Mouse (Mus musculus) right cerebral cortex, postnatal 14 days (tissue): ENCODE data around the gene Neb.
A peak's percentile ranks its signal among the peaks of the same experiment; 100 is the strongest.

Experiments used
- DNase-seq: peaks from one replicate; pipeline ENCODE4 v3.0.0; 2022

Gene Neb

DNA sequence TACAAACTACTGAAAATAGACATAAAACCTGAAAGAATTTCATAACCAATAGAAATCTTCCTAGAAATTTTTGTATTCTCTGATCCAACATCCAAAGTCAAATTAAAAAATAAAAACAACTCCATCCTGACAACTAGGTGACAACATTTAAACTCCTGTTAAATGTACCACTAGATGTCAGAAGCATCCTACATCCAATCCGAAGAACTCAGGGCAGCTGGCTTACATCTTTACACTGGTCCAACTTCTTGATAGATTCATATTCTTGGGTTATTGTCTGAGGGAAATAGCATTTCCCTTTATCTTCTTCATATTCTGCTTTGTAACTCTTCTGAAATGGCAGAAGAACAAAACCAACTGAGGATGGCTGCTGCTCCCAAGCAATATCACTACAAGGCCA is 74.9 kb downstream of the Neb start:
- no peak for DNase-seq

DNA sequence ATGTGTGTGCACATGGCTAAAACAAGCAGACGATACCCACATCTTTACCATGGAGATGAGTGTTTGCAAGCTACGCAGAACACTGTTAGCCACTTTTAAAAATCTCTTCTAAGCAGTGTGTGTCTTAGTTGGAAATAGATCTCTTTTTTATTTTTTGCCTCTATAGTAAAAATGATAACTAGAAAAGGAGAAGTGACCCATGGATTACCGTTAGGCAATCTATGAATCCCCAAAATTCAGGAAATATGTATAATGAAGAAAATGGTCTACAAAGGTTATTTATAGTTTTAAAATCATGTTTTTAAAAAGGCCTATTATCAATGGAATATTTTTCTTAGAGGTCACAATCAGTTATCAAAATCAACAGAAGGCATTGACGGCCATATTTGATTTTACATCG is 80.3 kb downstream of the Neb start:
- no peak for DNase-seq

DNA sequence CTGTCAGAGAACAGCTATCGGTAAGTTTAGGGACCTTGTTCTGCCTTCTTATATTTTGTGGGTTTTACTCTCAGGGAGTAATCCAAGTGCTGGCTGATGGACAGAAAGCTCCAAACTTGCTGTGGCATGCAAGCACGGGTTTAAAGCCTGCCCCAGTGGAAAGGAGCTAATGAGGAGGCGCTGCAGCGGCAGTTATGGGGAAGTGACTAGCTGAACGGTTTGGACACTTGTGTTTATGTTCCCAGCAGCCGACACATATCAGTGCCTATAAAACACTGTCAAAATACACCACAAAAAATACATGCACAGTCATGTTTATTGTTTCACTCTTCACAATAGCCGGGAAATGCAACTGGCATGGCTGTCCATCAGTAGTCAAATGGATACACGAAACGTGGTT is 81.5 kb downstream of the Neb start:
- DNase-seq = no peak

DNA sequence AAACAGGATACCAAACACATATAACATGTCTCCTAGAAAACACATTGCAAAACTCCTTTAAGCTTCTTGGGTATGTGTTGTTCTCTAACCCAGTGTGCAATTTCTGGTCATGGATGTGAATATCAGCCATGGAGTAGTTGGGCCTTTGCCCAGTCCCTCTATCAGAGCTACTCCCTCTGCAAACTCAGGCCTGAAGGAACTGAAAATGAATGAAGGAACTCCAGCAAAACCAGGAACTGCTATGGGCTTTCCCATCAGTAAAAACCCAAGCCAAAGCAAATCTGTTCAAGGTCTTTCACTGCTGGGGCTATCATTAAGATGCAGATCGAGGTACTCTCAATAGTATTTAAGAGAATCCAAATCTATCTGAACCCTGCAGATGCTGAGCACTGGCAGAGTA is 90.8 kb downstream of the Neb start:
- no peak for DNase-seq

DNA sequence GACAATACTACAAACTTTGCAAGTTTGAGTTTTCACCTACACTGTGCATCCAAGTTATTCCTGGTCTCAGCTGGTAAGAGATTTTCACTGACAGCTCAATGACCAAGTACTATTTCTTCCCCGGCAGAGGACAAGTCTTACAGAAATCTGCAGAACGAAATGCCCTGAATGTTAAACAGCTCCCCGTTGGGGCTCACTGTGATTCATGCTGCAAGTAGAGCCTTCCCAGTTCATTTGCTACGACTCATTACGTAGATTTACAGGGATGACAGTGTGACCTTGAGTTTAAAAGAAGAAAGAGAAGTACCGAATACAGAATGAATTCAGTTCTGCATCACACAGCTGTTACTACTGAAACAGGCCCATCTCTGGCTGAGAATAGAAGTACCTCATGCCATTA is 91.9 kb downstream of the Neb start:
- DNase-seq = no peak

DNA sequence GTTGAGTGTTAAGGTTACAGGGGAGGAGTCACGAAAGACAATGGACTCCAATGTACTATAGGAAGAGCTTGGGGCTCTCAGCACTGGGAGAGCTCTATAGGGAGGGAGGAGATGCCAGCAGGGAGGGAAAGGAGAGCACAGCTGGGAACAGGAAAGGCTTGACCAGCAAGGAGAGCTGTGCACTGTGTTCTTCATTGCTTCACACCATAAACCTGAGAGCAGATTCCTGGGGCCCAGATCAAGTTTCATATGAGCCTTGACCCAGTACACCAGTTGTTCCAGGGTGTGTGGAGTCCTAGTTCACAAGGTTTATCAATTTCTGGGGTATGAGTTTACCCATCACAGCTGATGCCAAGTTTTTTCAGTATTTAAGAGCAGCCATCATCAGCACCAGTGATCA is 106.1 kb downstream of the Neb start:
- no peak for DNase-seq

DNA sequence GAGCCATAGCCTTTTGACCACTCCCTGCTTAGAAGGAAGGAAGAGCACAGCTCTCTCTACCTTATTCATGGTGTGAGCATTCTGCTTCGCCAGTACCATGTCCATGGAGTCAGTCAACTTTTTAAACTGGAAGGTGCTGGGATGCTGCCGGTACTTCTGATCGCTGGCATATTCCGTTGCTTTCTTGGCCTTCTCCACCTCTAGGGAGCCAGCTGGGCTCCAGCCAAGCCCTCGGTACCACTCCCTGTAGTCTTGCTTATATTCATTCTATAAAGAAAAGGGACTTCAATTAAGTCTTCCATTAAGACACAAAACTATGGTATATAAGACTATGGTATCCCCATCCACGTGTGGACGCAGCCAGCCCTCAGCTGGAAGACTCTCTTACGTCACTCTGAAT is 107.4 kb downstream of the Neb start:
- no peak for DNase-seq

DNA sequence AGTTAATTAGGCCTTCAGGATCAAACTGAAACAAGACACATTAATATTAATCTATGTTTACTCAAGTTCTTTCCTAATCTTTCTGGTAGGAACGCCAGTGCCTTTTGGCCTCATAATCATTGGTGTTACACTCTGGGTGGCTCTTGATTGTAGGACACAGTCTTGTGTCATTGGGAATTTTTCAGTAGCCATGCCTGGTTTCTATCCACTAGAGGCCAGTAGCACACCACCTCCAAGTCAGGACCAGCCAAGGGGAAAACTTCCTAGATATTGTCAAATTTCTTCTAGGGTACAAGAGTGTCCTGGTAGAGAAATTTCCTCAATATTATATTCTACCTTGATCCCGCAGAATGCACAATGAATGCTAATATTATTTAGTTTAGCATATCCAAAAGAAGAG is 116.1 kb downstream of the Neb start:
- peak; percentile 22 for DNase-seq

DNA sequence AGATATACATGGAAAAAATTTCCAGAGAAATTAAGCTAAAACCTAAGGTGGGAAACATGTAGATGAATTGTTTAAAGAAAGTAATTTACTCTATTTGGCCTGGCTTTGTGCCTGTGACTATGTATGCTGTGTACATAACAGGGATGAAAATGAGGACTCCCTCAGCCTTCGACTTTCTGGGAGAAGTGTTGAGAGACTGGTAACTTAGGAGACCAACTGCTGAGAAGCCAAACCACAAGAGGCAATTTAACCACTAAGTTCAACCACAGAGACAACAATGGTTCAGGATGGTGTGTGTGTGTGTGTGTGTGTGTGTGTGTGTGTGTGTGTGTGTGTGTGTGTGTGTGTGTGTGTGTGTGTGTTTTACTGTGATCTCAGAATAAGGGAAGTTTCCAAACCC is 126.2 kb downstream of the Neb start:
- DNase-seq = no peak

DNA sequence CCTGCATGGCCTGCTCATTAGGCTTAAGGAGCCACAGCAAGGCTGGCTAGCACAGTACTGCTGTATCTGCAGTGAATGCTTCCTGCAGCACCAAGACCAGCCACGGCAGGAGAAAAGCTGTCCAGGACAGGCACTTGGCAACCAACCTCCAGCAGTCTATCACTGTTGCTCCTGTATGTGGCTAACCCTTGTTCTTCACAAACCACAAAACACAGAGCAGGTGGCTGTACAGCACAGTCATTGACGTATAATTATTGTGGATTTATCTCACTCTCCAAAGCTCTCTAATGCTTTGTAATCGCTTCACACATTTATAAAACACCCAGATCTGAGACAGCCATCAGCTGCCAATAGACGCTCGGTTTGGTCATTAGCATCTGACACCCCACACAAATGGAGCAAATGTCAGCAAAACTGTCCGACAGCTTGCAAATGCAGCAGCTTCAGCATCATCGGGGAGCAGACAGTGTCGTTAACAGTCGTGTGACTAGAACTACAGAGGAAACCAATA is 129.9 kb downstream of the Neb start:
- DNase-seq = no peak

DNA sequence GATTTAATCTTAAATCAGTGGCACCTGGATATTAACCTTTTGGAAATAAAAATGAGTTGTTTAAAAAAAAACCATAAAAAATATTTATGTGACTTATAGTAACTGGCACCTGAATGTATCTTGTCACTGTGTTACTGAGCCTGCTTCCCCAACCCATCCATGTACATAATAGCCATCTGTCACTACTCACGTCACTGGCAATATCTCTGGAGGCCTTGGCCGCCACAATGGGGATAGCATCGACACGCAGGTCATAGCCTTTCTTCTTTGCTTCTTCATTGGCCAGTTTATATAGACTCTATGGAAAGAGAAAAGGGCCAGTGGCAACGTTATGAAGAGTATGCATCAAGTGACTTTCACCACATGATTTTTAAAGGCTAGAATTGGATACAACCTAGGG is 133.2 kb downstream of the Neb start:
- no peak for DNase-seq

DNA sequence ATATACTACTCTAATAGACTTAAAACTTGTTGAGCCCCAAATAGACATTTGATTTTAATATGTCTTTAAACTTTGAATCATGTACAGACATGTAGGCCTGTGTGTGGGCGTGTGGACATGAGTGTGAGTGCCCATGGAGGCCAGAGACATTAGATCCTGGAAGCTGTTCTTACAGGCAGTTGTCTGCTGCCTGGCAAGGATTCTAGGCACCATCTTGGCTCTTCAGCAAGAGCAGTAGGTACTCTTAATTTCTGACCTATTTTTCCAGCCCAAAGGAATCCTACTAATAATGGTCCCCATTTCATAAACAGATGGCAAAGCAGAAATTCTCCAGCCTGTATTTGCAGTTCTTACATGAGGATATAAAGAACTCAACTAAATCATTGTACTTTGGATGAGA is 135.6 kb downstream of the Neb start:
- DNase-seq = no peak

DNA sequence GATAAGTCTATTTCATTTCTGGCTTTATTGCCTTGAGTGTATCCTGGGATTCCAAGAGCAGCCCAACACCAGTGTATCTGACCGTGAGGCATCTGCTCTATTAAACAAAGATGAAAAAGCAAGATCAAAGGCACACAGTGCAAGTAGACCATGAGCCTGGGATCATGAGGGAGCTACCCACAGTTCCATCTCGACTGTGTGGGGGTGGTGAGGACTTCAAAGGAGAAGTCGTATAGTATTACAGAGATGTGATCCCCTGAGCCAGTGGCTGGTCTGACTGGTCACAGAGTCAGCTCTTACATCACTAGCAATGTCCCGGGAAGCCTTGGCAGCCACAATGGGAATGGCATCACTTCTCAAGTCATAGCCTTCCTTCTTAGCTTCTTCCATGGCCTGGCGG is 140.4 kb downstream of the Neb start:
- no peak for DNase-seq

DNA sequence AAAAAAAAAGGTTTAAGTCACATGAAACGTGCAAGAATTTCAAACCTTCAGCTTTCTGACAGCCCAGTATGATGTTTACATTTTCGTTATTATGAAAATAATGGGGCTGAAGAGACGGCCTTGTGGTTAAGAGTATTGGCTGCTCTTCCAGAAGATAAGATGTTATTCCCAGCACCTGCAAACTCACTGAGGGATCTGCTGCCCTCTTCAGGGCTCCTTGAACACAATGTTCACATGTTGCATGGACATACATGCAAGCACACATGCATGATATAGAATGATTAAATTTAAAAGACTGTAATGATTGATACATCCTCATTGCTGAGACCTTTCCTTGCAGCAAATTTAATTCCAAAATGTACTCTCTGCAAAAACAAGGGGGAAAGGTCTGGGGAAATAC is 150.7 kb downstream of the Neb start:
- no peak for DNase-seq

DNA sequence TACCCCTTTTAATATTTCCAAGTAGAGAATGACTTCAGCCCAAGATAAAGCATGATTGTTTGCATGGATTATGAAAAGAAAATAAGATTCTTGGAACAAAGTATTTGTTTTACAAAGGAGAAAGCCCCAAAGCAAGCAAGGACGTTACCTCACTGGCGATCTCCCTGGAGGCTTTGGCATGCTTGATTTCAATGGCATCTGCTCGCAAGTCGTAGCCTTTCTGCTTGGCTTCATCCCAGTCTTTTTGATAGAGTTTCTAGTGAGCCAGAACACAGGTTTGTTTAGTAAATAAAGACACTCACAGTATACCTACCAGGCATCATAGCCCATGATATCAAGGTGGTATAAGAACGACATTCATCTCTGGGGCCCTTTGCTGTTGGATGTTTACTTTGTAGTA is 153.9 kb downstream of the Neb start:
- no peak for DNase-seq

DNA sequence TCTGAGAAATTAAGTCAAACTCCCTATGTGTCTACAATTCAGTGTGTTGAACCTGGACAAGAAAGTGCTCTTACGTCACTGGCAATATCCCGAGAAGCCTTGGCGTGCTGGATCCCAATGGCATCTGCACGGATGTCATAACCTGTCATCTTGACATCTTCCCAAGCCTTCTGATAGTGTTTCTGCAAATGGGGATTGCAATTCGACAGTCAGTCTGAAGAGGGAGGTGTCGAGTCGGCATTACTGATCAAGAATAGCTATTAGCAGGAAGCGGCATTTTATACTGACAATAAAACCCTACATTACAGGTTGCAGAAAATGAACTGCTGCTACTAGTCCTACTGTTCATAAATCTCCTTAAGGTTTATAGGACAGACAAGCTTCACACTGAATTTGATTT is 158.2 kb downstream of the Neb start:
- DNase-seq = no peak

DNA sequence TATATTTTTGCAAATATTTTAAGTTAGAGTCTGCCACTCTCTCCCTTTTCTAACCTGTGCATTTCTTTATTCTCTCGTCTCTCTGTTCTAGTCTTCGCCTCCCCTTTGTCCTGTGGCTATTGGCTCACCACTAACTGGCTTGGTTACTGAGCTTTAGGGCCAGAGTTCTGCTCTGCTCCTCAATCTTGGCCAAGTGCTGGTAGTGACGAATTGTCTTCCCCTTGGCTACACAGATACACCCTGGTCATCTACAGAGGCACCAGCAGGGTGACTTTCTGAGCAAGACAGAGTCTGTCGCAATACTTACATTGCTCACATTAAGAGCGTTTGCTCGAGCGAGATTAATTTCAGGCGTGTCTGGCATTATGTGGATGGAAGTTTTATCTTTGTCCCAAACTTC is 162.3 kb downstream of the Neb start:
- DNase-seq = no peak

DNA sequence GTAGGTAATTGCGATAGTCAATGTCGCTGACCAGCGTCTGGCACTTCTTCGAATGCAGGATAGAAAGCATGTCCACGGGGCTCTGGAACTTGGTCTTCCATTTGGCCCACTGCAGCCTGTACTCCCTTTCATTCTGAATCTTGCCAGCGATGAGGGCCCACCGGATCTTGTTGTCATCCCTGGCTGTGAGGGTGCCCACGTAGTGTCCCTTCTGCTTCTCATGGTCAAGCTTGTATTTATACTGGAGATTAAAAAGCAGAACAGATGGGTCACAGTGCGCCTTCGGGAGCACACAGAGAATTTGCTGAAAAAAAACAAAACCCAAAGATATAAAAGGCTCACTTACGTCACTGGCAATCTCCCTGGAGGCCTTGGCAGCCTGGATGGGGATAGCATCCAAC is 165.7 kb downstream of the Neb start:
- no peak for DNase-seq

DNA sequence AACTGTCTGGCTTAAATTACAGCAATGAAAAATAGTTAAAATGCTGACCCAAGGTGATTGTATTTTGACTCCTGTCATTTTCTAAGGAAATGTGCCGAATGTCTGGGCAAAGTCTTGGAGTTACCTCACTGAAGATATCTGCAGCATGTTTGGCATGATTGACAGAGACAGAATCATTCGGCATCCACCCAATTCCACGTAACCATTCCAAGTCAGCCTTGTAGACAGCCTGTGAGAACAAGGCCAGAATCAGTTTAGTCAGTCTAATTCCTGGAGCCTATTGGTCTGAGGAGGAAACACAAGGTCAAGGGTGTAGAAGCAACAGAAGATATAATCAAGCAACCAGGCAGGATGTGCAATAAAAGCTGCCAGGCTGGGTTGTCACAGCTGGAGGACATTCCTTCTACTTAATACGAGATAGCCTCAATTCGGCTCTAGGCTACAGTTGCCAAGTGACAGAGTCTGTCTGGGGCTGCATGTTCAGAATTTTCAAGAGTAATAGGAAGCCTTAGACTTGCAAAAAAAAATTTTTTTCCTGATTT is 166.8 kb downstream of the Neb start:
- no peak for DNase-seq

DNA sequence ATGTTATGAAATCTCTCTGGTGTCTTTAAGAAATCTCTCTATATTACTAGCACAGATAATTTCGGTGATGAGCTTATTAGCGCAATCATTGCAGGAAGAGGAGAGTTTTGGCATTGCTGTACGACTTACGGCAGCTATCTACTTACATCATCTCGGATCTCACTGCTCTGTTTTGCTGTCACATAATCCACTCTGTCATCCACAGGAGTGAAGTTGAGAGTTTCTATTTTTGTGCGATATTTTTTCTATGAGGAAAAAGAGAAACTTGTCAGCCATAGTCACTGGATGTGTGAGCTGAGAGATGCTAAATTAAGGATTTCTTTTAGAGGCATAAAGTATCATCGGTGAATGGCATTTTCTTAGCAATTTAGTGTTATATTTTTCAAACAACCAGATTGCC is 167.6 kb downstream of the Neb start:
- no peak for DNase-seq

DNA sequence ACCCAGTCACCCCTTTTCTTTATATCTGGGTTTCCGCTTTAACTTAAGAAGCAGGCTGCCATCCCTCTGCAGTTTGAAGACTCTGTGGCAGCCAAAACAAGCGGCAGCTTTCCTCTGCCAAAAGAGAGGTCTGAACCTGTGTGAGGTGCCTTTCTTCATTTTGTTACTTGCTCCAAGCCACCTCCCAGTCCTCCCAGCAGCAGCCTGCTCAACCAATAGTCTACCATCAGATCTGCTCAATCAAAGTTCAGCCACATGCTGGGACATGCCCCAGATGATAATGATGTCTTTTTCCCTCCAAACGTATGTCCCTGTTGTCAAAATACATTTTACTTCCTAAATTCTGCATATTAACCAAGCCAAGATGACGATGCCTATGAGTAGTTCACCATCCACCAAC is 173.3 kb downstream of the Neb start:
- DNase-seq = no peak

DNA sequence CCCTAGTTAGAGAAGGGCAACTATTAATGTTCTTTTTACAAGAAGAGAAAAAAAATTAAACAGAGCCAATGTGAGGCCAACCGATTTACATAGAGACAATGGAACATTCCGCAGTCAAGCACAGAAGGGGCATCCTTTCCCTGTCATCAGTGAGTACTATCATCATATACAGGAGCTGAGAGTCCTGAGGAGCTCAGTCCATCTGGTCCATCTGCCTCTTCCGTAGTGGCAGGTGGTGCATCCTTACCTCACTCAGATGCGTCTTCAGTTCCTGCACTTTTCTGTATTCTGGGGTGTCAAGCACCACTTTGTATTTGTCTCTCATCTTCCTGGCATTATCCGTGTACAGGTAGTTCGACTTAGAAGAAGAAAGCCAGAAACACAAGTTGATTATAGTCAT is 184.6 kb downstream of the Neb start:
- no peak for DNase-seq

DNA sequence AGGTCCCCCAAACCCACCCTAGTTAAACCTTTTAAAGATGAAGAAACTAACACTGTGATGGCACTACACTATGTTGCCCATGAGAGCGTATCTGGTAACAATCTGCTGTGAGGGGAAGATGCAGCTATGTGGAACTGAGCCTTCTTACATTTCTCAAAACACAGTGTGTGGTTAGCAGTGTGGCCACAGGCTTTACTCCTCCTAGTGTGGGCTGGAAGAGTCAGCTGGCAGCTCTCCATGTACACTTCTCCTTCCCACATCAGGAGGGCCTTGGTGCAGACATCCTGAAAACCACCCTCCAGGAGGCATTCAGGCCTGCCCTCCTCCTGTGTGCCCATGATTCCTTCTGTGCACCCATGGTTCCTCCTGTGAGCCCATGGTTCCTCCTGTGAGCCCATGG is 198.6 kb downstream of the Neb start:
- no peak for DNase-seq

DNA sequence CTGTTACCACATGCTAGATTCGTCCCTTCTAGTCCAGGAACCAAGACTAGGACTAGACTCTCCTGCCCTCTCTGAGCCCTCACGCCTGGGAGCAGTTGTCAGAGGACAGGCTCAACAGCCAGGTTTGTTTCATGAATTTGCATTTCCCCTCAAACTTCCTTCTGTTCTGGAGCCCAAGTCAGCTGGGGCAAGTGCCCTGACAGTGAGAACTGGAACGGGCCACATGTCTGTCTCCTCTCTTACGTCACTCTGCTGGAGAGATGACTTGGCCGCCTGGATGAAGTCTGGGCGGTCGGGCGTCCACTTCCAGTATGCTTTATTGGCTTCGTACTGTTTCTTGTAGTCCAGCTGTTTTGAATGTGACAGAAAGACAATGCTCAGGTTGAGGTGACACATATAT is 200.5 kb downstream of the Neb start:
- no peak for DNase-seq

DNA sequence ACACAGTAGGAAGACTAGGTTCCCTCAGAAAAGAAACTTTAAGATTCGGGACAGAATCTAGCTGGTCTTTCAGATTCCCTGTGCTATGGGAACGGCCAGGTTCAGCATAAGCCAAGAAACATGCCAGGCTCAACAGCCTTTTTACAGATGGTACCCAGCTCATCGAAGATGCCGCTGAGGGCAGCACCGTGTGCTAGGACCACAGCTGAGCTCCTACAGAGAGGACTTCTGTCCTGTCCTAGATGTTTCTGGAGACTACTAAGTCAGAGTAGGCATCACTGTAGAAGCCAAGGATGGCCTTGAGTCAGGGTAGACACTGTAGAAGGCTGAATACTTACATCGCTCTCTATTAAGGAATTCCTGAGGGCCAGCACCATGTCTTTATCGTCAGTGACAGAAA is 201.1 kb downstream of the Neb start:
- DNase-seq = no peak

DNA sequence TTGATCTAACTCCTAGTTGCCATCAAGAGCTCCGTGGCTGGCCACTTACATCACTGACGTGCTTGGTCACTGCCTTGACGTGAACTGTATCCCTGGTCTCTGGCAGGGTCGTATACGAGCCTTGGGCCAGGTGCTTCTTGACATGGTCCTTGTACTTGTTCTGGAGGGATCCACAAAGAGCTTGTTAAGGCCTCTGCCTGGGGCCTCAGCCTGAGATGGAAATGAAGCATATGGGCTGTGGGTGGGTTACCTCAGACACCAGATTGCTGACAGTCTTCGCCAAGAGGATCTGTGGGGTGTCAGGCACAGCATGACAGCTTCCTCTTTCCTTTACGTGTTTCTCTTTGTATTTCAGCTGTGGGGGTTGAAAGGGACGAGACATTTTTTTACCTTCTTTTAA is 201.7 kb downstream of the Neb start:
- DNase-seq = peak; percentile 26
